Mouse (Mus musculus) cortical plate, adult 2 months (tissue): Measurements from ENCODE around the gene Nsl1.

Source experiments
- CTCF ChIP-seq: fragments of 200-500 bp; IDR thresholded peaks from 2 replicates; pipeline ENCODE4 v1.5.1; 2011; ENCODE audit warnings: mild to moderate bottlenecking, control low read depth, low read length; ENCODE audit not compliant: insufficient read depth; ENCODE audit errors: extremely low read depth
- POLR2A ChIP-seq: fragments of 200-500 bp; IDR thresholded peaks from 2 replicates; pipeline ENCODE4 v1.6.1; 2011; ENCODE audit warnings: mild to moderate bottlenecking, low read length, control low read depth; ENCODE audit not compliant: insufficient read depth; ENCODE audit errors: extremely low read depth

- no peak for TF ChIP-seq CTCF
- TF ChIP-seq POLR2A, result no peak
Measured at GRCm38 (mm10) chr1:191019803-191020202, 43.0 kb upstream of the Nsl1 start.
